Mouse (Mus musculus): Measurements from ENCODE around the gene Mid1. TPM values are rescaled to one million over a fixed set of nuclear protein-coding genes. Genes with fewer than 3 reads are reported as not detected.

The Mid1 gene
- polyA plus RNA-seq, 1 experiment from 2014 or later: 1.6 TPM

DNA sequence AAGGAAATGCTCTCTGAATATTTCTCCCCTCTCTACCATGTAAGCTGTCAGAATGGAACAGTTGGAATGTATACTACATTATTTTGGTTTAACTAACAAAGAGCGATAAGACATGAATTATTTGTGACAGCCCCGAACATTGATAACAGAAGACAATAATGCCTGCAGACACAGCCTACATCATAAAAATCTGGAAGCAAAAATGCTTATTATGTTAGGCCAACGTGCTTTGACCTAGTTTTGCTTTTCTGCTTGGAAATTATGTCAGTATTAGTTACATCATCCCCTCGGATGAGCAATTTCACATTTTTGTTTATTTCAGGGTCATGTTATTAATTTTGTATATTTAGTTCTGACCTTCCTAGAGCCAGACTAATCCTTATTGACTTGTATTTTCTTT, 205.5 kb downstream of the Mid1 start:
- no peaks in the 10 kb centered on the region for H3K27me3 ChIP-seq (ENCODE audit: control insufficient read depth, insufficient read depth, low read depth, low read length)
- H3K9me3 ChIP-seq (replicated peaks; ENCODE audit: control insufficient read depth, low read length): no peaks in the 10 kb centered on the region
- no peak overlapping the region for H3K27ac ChIP-seq (ENCODE audit: low read length)
- no peak overlapping the region for H3K9ac ChIP-seq (ENCODE audit: low read depth, low read length)
- WGBS (ENCODE audit: insufficient replicate concordance): 54% methylated on average over 4 of the region's 4 CpGs
- H3K4me1 ChIP-seq (ENCODE audit: control insufficient read depth, low read depth, low read length): no peaks in the 10 kb centered on the region
- no peak overlapping the region for H3K4me3 ChIP-seq (ENCODE audit: low read depth, low read length)
- ATAC-seq (ENCODE audit: low read depth): no peak
- no peak overlapping the region for H3K4me2 ChIP-seq (ENCODE audit: low read depth, low read length)
- H3K36me3 ChIP-seq (ENCODE audit: control insufficient read depth, insufficient read depth): no peaks in the 10 kb centered on the region

DNA sequence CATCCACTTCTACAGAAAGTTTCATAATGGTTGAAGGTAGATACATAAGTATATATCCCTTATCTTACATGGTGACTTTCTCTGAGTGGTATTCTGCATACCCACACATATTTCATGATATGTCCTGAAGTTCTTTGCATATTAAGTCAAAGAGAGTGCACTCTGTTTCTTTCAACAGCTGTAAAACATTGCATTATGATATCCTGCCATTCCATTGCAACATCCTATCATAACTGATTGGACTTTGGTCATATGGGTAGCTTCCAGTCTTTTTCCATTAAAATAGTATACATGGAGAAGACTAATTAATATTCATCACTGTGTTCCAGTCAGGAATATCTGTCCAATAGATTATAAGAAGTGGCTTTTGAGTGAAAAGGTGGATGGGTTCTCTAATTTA, 207.1 kb downstream of the Mid1 start:
- H3K27ac ChIP-seq (ENCODE audit: low read length): no peak overlapping the region
- no peak for ATAC-seq (ENCODE audit: low read depth)
- no peaks in the 10 kb centered on the region for H3K9me3 ChIP-seq (replicated peaks; ENCODE audit: control insufficient read depth, low read length)
- H3K4me1 ChIP-seq (ENCODE audit: control insufficient read depth, low read depth, low read length): no peaks in the 10 kb centered on the region
- H3K36me3 ChIP-seq (ENCODE audit: control insufficient read depth, insufficient read depth): no peaks in the 10 kb centered on the region
- H3K4me2 ChIP-seq (ENCODE audit: low read depth, low read length): no peak overlapping the region
- H3K27me3 ChIP-seq (ENCODE audit: control insufficient read depth, insufficient read depth, low read depth, low read length): no peaks in the 10 kb centered on the region
- H3K9ac ChIP-seq (ENCODE audit: low read depth, low read length): no peak overlapping the region
- H3K4me3 ChIP-seq (ENCODE audit: low read depth, low read length): no peak overlapping the region

DNA sequence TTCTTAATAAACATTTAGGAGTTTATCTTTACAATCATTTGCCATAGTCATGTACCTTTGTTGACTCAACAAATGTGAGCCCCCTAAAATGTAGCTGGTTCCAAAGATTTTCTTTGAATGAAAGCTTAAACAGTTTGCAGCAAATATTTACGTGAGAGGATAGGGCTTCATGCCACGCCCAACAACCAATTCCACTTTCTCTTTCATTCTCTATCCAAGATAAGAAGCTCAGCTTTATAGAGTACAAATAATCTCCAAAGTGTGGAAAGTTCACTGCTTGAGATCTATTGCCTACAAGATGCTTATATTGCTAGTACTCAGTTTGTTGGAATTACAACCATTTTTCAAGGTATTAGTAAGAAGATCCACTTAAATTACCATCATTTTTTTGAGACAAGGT, 207.6 kb downstream of the Mid1 start:
- Histone ChIP-seq H3K4me1 (ENCODE audit: control insufficient read depth, low read depth, low read length) (no peaks in the 10 kb centered on the region), H3K4me3 (ENCODE audit: low read depth, low read length) (no peak overlapping the region), H3K9me3 (replicated peaks; ENCODE audit: control insufficient read depth, low read length) (no peaks in the 10 kb centered on the region), H3K27me3 (ENCODE audit: control insufficient read depth, insufficient read depth, low read depth, low read length) (no peaks in the 10 kb centered on the region), H3K27ac (ENCODE audit: low read length) (no peak overlapping the region), H3K4me2 (ENCODE audit: low read depth, low read length) (no peak overlapping the region), H3K36me3 (ENCODE audit: control insufficient read depth, insufficient read depth) (no peaks in the 10 kb centered on the region), H3K9ac (ENCODE audit: low read depth, low read length) (no peak overlapping the region)
- WGBS (ENCODE audit: insufficient replicate concordance): 38% methylated on average over 2 of the region's 2 CpGs
- ATAC-seq (ENCODE audit: low read depth): no peak

DNA sequence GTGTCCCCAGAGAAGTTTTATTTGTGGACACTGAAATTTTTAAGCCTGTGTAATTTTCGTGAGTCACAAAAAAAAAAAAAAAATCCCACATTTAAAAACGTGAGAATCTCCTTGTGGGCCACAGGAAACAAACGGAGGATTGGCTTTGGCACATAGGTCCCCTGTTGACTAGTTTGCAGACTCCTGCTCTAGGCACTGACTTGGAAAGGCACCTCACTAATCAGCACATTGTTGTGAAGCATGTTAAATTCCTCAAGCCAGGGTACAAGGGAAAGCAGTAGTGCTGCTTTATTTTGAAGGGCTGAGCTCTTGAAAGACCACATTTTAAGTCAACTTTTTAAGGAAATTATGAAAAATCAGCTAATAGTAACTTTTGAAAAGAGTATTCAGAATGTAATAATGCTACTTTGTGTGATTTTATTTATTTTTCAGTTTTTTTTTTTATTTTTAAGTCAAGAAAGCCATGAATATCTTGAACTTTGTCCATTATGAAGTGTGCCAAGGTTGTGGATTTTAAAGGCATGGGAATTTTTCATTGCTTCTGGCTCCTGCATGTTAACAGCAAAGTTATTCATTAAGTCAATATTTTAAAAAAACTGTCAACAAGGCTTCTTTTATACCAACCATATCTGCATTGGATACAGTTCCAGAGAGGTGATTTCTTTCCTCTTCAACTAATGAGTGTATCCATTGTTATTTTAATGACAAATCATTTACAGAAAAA, 214.4 kb downstream of the Mid1 start:
- Histone ChIP-seq H3K4me3 (ENCODE audit: low read depth, low read length) (no peak overlapping the region), H3K9ac (ENCODE audit: low read depth, low read length) (no peak overlapping the region), H3K36me3 (ENCODE audit: control insufficient read depth, insufficient read depth) (no peaks in the 10 kb centered on the region), H3K27me3 (ENCODE audit: control insufficient read depth, insufficient read depth, low read depth, low read length) (no peaks in the 10 kb centered on the region), H3K27ac (ENCODE audit: low read length) (no peak overlapping the region), H3K9me3 (replicated peaks; ENCODE audit: control insufficient read depth, low read length) (no peaks in the 10 kb centered on the region), H3K4me2 (ENCODE audit: low read depth, low read length) (no peak overlapping the region), H3K4me1 (ENCODE audit: control insufficient read depth, low read depth, low read length) (no peaks in the 10 kb centered on the region)
- ATAC-seq (ENCODE audit: low read depth): no peak
- 26% methylated on average over 3 of the region's 3 CpGs for WGBS (ENCODE audit: insufficient replicate concordance)

DNA sequence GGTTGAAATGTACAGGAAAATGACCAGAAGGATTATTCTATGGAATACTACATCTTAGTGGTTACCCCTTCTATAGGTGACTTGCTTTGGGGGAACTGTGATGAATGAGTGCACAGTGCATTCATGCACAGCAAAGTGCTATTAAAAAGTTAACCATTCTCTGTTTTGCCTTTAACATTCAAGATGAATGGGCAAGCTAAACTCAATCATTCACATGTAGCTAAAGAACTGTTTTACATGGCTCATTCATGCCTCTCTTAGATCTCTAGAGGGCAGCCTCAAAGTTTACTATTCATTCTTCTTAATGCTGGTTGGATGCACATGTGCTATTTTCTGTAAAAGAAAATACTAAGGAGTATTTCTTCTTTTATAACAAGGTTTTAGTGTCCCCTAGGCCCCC, 217.9 kb downstream of the Mid1 start:
- Histone ChIP-seq H3K36me3 (ENCODE audit: control insufficient read depth, insufficient read depth) (no peaks in the 10 kb centered on the region), H3K4me1 (ENCODE audit: control insufficient read depth, low read depth, low read length) (no peaks in the 10 kb centered on the region), H3K4me2 (ENCODE audit: low read depth, low read length) (no peak overlapping the region), H3K9me3 (replicated peaks; ENCODE audit: control insufficient read depth, low read length) (no peaks in the 10 kb centered on the region), H3K9ac (ENCODE audit: low read depth, low read length) (no peak overlapping the region), H3K27ac (ENCODE audit: low read length) (no peak overlapping the region), H3K27me3 (ENCODE audit: control insufficient read depth, insufficient read depth, low read depth, low read length) (no peaks in the 10 kb centered on the region), H3K4me3 (ENCODE audit: low read depth, low read length) (no peak overlapping the region)
- ATAC-seq (ENCODE audit: low read depth): no peak

DNA sequence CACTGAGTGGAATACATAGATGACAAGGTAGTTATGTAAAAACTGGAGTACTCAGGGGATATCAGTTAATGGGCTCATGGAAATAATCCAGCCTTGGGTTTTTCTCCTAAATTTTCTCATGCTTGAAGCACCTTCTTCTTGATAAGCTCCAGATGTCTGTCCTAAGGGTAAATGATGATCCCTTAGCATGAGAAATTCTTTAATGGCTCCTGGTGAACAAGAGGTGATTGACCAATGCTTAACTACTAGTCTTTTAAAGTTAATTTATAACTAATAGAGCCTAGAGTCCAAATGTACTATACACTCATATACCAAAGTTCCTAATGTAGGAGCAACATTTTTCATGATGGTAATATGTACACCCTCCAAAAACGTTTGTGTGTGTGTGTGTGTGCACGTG, 218.7 kb downstream of the Mid1 start:
- no peaks in the 10 kb centered on the region for H3K4me1 ChIP-seq (ENCODE audit: control insufficient read depth, low read depth, low read length)
- WGBS (ENCODE audit: insufficient replicate concordance): 25% methylated on average over 2 of the region's 2 CpGs
- no peak overlapping the region for H3K4me3 ChIP-seq (ENCODE audit: low read depth, low read length)
- H3K9me3 ChIP-seq (replicated peaks; ENCODE audit: control insufficient read depth, low read length): no peaks in the 10 kb centered on the region
- H3K4me2 ChIP-seq (ENCODE audit: low read depth, low read length): no peak overlapping the region
- H3K27ac ChIP-seq (ENCODE audit: low read length): no peak overlapping the region
- H3K27me3 ChIP-seq (ENCODE audit: control insufficient read depth, insufficient read depth, low read depth, low read length): no peaks in the 10 kb centered on the region; the same call in 1 of the 2 replicates
- no peak overlapping the region for H3K9ac ChIP-seq (ENCODE audit: low read depth, low read length)
- H3K36me3 ChIP-seq (ENCODE audit: control insufficient read depth, insufficient read depth): no peaks in the 10 kb centered on the region
- peak; percentile 32; the same call in 1 of the 2 replicates for ATAC-seq (ENCODE audit: low read depth)

DNA sequence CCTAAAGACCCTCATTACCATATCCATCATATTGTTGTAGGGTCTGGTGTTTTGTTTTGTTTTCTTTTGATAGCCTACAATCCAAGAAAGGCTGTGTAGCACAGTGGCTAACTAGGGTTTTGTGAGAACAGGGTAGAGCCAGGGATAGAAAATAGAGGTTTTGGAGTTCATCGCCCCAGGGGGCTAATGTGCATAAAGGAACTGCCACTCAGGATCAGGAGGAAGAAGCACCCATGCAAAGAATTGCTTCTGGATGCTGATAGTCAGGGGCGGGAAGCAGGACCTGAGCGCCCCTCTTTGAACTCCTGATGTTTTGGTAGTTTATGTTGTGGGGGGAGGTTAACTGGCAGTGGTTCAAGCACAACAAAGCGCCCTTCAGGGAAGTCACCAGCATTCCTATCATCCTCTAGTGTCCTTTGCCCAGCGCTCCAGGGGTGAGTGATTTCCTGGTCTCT, 221.1 kb downstream of the Mid1 start:
- no peak overlapping the region for H3K27ac ChIP-seq (ENCODE audit: low read length)
- no peaks in the 10 kb centered on the region for H3K36me3 ChIP-seq (ENCODE audit: control insufficient read depth, insufficient read depth)
- WGBS (ENCODE audit: insufficient replicate concordance): 26% methylated on average over 5 of the region's 5 CpGs
- H3K9me3 ChIP-seq (replicated peaks; ENCODE audit: control insufficient read depth, low read length): no peaks in the 10 kb centered on the region
- no peaks in the 10 kb centered on the region; the same call in 1 of the 2 replicates for H3K27me3 ChIP-seq (ENCODE audit: control insufficient read depth, insufficient read depth, low read depth, low read length)
- H3K4me2 ChIP-seq (ENCODE audit: low read depth, low read length): no peak overlapping the region
- ATAC-seq (ENCODE audit: low read depth): 0 out of 2 replicates have a peak, but pooled peaks have one; percentile 51
- no peak overlapping the region for H3K9ac ChIP-seq (ENCODE audit: low read depth, low read length)
- no peak overlapping the region for H3K4me3 ChIP-seq (ENCODE audit: low read depth, low read length)
- no peaks in the 10 kb centered on the region for H3K4me1 ChIP-seq (ENCODE audit: control insufficient read depth, low read depth, low read length)

DNA sequence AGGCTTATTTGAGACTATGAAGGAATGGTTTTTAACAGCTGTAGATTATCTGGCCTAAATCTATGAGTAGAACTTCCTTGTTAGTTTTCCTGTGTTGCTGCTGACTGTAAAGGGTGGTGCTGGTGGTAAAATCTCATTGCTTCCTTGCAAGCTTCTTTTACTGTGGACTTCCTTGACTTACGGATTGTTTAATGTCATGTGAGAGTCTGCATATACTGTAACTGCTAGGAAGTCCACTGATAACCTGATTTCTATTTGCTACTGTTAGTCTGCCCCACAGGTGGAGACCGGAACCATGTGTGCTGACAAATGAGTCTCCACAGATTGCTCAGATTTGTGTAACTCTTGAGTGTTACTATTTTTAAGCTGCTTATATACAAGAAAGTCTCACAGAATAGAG, 224.9 kb downstream of the Mid1 start:
- H3K36me3 ChIP-seq (ENCODE audit: control insufficient read depth, insufficient read depth): no peaks in the 10 kb centered on the region
- H3K9me3 ChIP-seq (replicated peaks; ENCODE audit: control insufficient read depth, low read length): no peaks in the 10 kb centered on the region
- no peaks in the 10 kb centered on the region; the same call in 1 of the 2 replicates for H3K27me3 ChIP-seq (ENCODE audit: control insufficient read depth, insufficient read depth, low read depth, low read length)
- 54% methylated on average over 2 of the region's 2 CpGs for WGBS (ENCODE audit: insufficient replicate concordance)
- no peak overlapping the region for H3K4me3 ChIP-seq (ENCODE audit: low read depth, low read length)
- no peaks in the 10 kb centered on the region for H3K4me1 ChIP-seq (ENCODE audit: control insufficient read depth, low read depth, low read length)
- no peak overlapping the region for H3K27ac ChIP-seq (ENCODE audit: low read length)
- no peak overlapping the region for H3K9ac ChIP-seq (ENCODE audit: low read depth, low read length)
- no peak overlapping the region for H3K4me2 ChIP-seq (ENCODE audit: low read depth, low read length)
- no peak for ATAC-seq (ENCODE audit: low read depth)

DNA sequence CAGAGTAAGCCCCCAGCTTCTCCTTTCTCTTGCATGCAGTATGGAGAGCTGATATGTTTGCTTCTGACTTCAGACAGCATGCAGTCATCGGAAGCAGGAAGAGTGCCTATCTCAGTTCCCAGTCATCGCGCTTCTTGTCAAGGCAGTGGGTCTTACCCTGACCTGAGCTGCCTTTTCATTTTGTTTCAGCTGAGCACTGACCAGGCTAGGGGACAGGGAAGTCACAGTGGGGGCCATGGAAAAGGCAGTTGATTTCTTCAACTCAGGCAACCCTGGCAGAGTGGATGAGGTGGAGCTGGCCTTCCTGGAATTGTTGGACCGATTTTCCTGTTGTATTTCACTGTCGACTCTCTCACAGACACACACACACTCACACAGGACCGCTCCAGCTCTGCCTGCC, 230.7 kb downstream of the Mid1 start:
- H3K36me3 ChIP-seq (ENCODE audit: control insufficient read depth, insufficient read depth): no peaks in the 10 kb centered on the region
- WGBS (ENCODE audit: insufficient replicate concordance): 44% methylated on average over 6 of the region's 6 CpGs
- no peaks in the 10 kb centered on the region for H3K4me1 ChIP-seq (ENCODE audit: control insufficient read depth, low read depth, low read length)
- ATAC-seq (ENCODE audit: low read depth): peak; percentile 45
- no peak overlapping the region for H3K4me3 ChIP-seq (ENCODE audit: low read depth, low read length)
- no peak overlapping the region for H3K9ac ChIP-seq (ENCODE audit: low read depth, low read length)
- H3K27me3 ChIP-seq (ENCODE audit: control insufficient read depth, insufficient read depth, low read depth, low read length): no peaks in the 10 kb centered on the region
- H3K9me3 ChIP-seq (replicated peaks; ENCODE audit: control insufficient read depth, low read length): no peaks in the 10 kb centered on the region
- H3K4me2 ChIP-seq (ENCODE audit: low read depth, low read length): no peak overlapping the region
- H3K27ac ChIP-seq (ENCODE audit: low read length): no peak overlapping the region
